Mouse (Mus musculus): ENCODE results near the gene Atg13. TPM values are rescaled to one million over a fixed set of nuclear protein-coding genes. Genes with fewer than 3 reads are reported as not detected.
"Not testable (repeated sequence)": the region's sequence is repeated elsewhere in the genome, so short reads cannot be mapped to it uniquely, and the experiment has no call there.

Gene Atg13
- polyA plus RNA-seq, 1 experiment = 26.0 TPM

GRCm38 (mm10) chr2:91729571-91729970 lies 19.2 kb upstream of the Atg13 start:
- Histone ChIP-seq H3K4me1 (ENCODE audit: control insufficient read depth, insufficient read depth, insufficient read length, low read length) (0 out of 2 replicates have a peak, but pooled peaks cover 2% of the 10 kb centered on the region), H3K4me3 (ENCODE audit: low read depth, low read length) (no peak overlapping the region), H3K36me3 (ENCODE audit: control insufficient read depth, insufficient read depth, low read length) (no peaks in the 10 kb centered on the region), H3K27ac (ENCODE audit: insufficient read depth, low read depth, low read length) (no peak overlapping the region), H3K27me3 (ENCODE audit: control insufficient read depth, insufficient read depth, low read length) (no peaks in the 10 kb centered on the region)
- 9% methylated on average over 4 of the region's 4 CpGs for WGBS
- TF ChIP-seq CTCF (IDR thresholded peaks at IDR 0.05; ENCODE audit: extremely low read depth, insufficient read length, insufficient replicate concordance, low read depth, low read length) = no peak

- Histone ChIP-seq H3K27ac (ENCODE audit: insufficient read depth, low read depth, low read length) (no peak overlapping the region), H3K4me1 (ENCODE audit: control insufficient read depth, insufficient read depth, insufficient read length, low read length) (0 out of 2 replicates have a peak, but pooled peaks cover 1% of the 10 kb centered on the region), H3K36me3 (ENCODE audit: control insufficient read depth, insufficient read depth, low read length) (no peaks in the 10 kb centered on the region), H3K4me3 (ENCODE audit: low read depth, low read length) (no peak overlapping the region), H3K27me3 (ENCODE audit: control insufficient read depth, insufficient read depth, low read length) (no peaks in the 10 kb centered on the region)
- no peak for TF ChIP-seq CTCF (IDR thresholded peaks at IDR 0.05; ENCODE audit: extremely low read depth, insufficient read length, insufficient replicate concordance, low read depth, low read length)
- TF ChIP-seq POLR2A (IDR thresholded peaks at IDR 0.05; ENCODE audit: low read depth, low read length) = no peak
- 89% methylated on average over 3 of the region's 3 CpGs for WGBS
Measured at GRCm38 (mm10) chr2:91727011-91727410, 16.6 kb upstream of the Atg13 start.

- H3K27ac ChIP-seq (ENCODE audit: insufficient read depth, low read depth, low read length); H3K4me3 ChIP-seq (ENCODE audit: low read depth, low read length); H3K4me1 ChIP-seq (ENCODE audit: control insufficient read depth, insufficient read depth, insufficient read length, low read length); H3K27me3 ChIP-seq (ENCODE audit: control insufficient read depth, insufficient read depth, low read length); H3K36me3 ChIP-seq (ENCODE audit: control insufficient read depth, insufficient read depth, low read length): not testable (repeated sequence)
- 47% methylated on average over 4 of the region's 4 CpGs for WGBS
Measured at GRCm38 (mm10) chr2:91725476-91725875, 15.1 kb upstream of the Atg13 start.

- Histone ChIP-seq H3K27me3 (ENCODE audit: control insufficient read depth, insufficient read depth, low read length) (no peaks in the 10 kb centered on the region), H3K27ac (ENCODE audit: insufficient read depth, low read depth, low read length) (no peak overlapping the region), H3K4me3 (ENCODE audit: low read depth, low read length) (no peak overlapping the region), H3K4me1 (ENCODE audit: control insufficient read depth, insufficient read depth, insufficient read length, low read length) (no peaks in the 10 kb centered on the region), H3K36me3 (ENCODE audit: control insufficient read depth, insufficient read depth, low read length) (peaks cover 5% of the 10 kb centered on the region)
- WGBS = 47% methylated on average over 2 of the region's 2 CpGs
- no peak for TF ChIP-seq CTCF (IDR thresholded peaks at IDR 0.05; ENCODE audit: extremely low read depth, insufficient read length, insufficient replicate concordance, low read depth, low read length)
Measured at GRCm38 (mm10) chr2:91724716-91725115, 14.3 kb upstream of the Atg13 start.

GRCm38 (mm10) chr2:91723951-91724350 lies 13.6 kb upstream of the Atg13 start:
- Histone ChIP-seq H3K4me1 (ENCODE audit: control insufficient read depth, insufficient read depth, insufficient read length, low read length) (no peaks in the 10 kb centered on the region), H3K27me3 (ENCODE audit: control insufficient read depth, insufficient read depth, low read length) (no peaks in the 10 kb centered on the region), H3K4me3 (ENCODE audit: low read depth, low read length) (no peak overlapping the region), H3K36me3 (ENCODE audit: control insufficient read depth, insufficient read depth, low read length) (peaks cover 5% of the 10 kb centered on the region), H3K27ac (ENCODE audit: insufficient read depth, low read depth, low read length) (no peak overlapping the region)
- TF ChIP-seq CTCF (IDR thresholded peaks at IDR 0.05; ENCODE audit: extremely low read depth, insufficient read length, insufficient replicate concordance, low read depth, low read length) = no peak
- TF ChIP-seq POLR2A (IDR thresholded peaks at IDR 0.05; ENCODE audit: low read depth, low read length) = no peak

GRCm38 (mm10) chr2:91723382-91723781 lies 13.0 kb upstream of the Atg13 start:
- Histone ChIP-seq H3K36me3 (ENCODE audit: control insufficient read depth, insufficient read depth, low read length) (peaks cover 5% of the 10 kb centered on the region), H3K27me3 (ENCODE audit: control insufficient read depth, insufficient read depth, low read length) (no peaks in the 10 kb centered on the region), H3K27ac (ENCODE audit: insufficient read depth, low read depth, low read length) (no peak overlapping the region), H3K4me3 (ENCODE audit: low read depth, low read length) (no peak overlapping the region), H3K4me1 (ENCODE audit: control insufficient read depth, insufficient read depth, insufficient read length, low read length) (no peaks in the 10 kb centered on the region)
- TF ChIP-seq CTCF (IDR thresholded peaks at IDR 0.05; ENCODE audit: extremely low read depth, insufficient read length, insufficient replicate concordance, low read depth, low read length) = no peak
- TF ChIP-seq POLR2A (IDR thresholded peaks at IDR 0.05; ENCODE audit: low read depth, low read length) = no peak
- 56% methylated on average over 4 of the region's 4 CpGs for WGBS

- 26% methylated on average over 6 of the region's 6 CpGs for WGBS
- no peaks in the 10 kb centered on the region; the same call in 1 of the 2 replicates for H3K4me1 ChIP-seq (ENCODE audit: control insufficient read depth, insufficient read depth, insufficient read length, low read length)
Measured at GRCm38 (mm10) chr2:91718276-91718675, 7.9 kb upstream of the Atg13 start.

GRCm38 (mm10) chr2:91714921-91715320 lies 4.5 kb upstream of the Atg13 start:
- peaks cover 5% of the 10 kb centered on the region for H3K36me3 ChIP-seq (ENCODE audit: control insufficient read depth, insufficient read depth, low read length)

More at GRCm38 (mm10) chr2:91718276-91718675, 7.9 kb upstream of the Atg13 start:
- Histone ChIP-seq H3K27ac (ENCODE audit: insufficient read depth, low read depth, low read length) (peak overlapping the region; percentile 83), H3K4me3 (ENCODE audit: low read depth, low read length) (no peak overlapping the region; the same call in 1 of the 2 replicates), H3K27me3 (ENCODE audit: control insufficient read depth, insufficient read depth, low read length) (no peaks in the 10 kb centered on the region), H3K36me3 (ENCODE audit: control insufficient read depth, insufficient read depth, low read length) (peaks cover 10% of the 10 kb centered on the region)
- TF ChIP-seq POLR2A (IDR thresholded peaks at IDR 0.05; ENCODE audit: low read depth, low read length) (no peak), CTCF (IDR thresholded peaks at IDR 0.05; ENCODE audit: extremely low read depth, insufficient read length, insufficient replicate concordance, low read depth, low read length) (no peak)

More at GRCm38 (mm10) chr2:91714921-91715320, 4.5 kb upstream of the Atg13 start:
- WGBS = 97% methylated on average over 1 of the region's 1 CpGs
- H3K4me3 ChIP-seq (ENCODE audit: low read depth, low read length) = no peak overlapping the region
- TF ChIP-seq CTCF (IDR thresholded peaks at IDR 0.05; ENCODE audit: extremely low read depth, insufficient read length, insufficient replicate concordance, low read depth, low read length) = no peak
- no peak for TF ChIP-seq POLR2A (IDR thresholded peaks at IDR 0.05; ENCODE audit: low read depth, low read length)
- H3K4me1 ChIP-seq (ENCODE audit: control insufficient read depth, insufficient read depth, insufficient read length, low read length) = peaks cover 3% of the 10 kb centered on the region; the same call in 1 of the 2 replicates
- H3K27me3 ChIP-seq (ENCODE audit: control insufficient read depth, insufficient read depth, low read length) = no peaks in the 10 kb centered on the region
- H3K27ac ChIP-seq (ENCODE audit: insufficient read depth, low read depth, low read length) = no peak overlapping the region
